Mouse (Mus musculus): Measurements from ENCODE around the gene Dct.

DNA sequence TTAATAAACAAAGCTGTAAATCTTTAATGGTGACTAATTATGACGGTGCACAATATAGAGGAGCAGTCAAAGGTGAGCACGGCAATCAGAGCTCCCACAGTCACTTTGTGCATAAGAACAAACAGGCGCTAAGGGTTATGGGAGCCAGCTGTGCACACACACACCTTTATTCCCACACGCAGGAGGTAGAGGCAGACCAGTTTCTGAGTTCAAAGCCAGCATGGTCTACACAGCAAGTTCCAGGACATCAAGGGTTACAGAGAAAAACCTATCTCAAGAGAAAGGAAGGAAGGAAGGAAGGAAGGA lies 6.5 kb upstream of the Dct start:
- TF ChIP-seq CTCF (IDR thresholded peaks at IDR 0.05; ENCODE audit: borderline replicate concordance, extremely low read depth, insufficient read depth, insufficient read length), result no peak
- TF ChIP-seq POLR2A (IDR thresholded peaks at IDR 0.05; ENCODE audit: borderline replicate concordance, extremely low read depth, insufficient read depth, insufficient read length, poor library complexity, severe bottlenecking), result no peak

Measured in brain, embryonic 14.5 days (tissue).